Mouse (Mus musculus): ENCODE results near the gene Tab1.

Tab1 gene

GRCm38 (mm10) chr15:80170357-80170756, 37.4 kb downstream of the Tab1 start:
- DNase-seq: no peak

GRCm38 (mm10) chr15:80171286-80171685, 38.4 kb downstream of the Tab1 start:
- DNase-seq: no peak

GRCm38 (mm10) chr15:80171791-80172190, 38.9 kb downstream of the Tab1 start:
- DNase-seq: no peak

GRCm38 (mm10) chr15:80173001-80173771, 40.3 kb downstream of the Tab1 start, which contains the start of gene Mgat3:
TSS of gene Mgat3 (plus strand) at chr15:80173721.
- no peak for DNase-seq

- DNase-seq: peak; percentile 12
Measured at GRCm38 (mm10) chr15:80173781-80174597, 41.1 kb downstream of the Tab1 start.

GRCm38 (mm10) chr15:80174598-80174875, 41.6 kb downstream of the Tab1 start:
- DNase-seq: no peak

GRCm38 (mm10) chr15:80175316-80175715, 42.4 kb downstream of the Tab1 start:
- DNase-seq: no peak

GRCm38 (mm10) chr15:80175756-80176155, 42.8 kb downstream of the Tab1 start:
- no peak for DNase-seq

- DNase-seq: no peak
Measured at GRCm38 (mm10) chr15:80181561-80181960, 48.6 kb downstream of the Tab1 start.

- no peak for DNase-seq
Measured at GRCm38 (mm10) chr15:80182072-80182700, 49.3 kb downstream of the Tab1 start.

- no peak for DNase-seq
Measured at GRCm38 (mm10) chr15:80188927-80189326, 56.0 kb downstream of the Tab1 start.

GRCm38 (mm10) chr15:80190075-80190474, 57.1 kb downstream of the Tab1 start:
- DNase-seq: no peak

- DNase-seq: peak; percentile 18
Measured at GRCm38 (mm10) chr15:80191585-80192245, 58.8 kb downstream of the Tab1 start.

- peak; percentile 51 for DNase-seq
Measured at GRCm38 (mm10) chr15:80192246-80192585, 59.3 kb downstream of the Tab1 start.

GRCm38 (mm10) chr15:80192847-80193246, 59.9 kb downstream of the Tab1 start:
- DNase-seq: no peak

GRCm38 (mm10) chr15:80199556-80199955, 66.6 kb downstream of the Tab1 start:
- no peak for DNase-seq

GRCm38 (mm10) chr15:80202111-80202775, 69.3 kb downstream of the Tab1 start:
- no peak for DNase-seq

- peak; percentile 64 for DNase-seq
Measured at GRCm38 (mm10) chr15:80203406-80203805, 70.5 kb downstream of the Tab1 start.

- DNase-seq: no peak
Measured at GRCm38 (mm10) chr15:80206057-80206565, 73.2 kb downstream of the Tab1 start.

GRCm38 (mm10) chr15:80208446-80208845, 75.5 kb downstream of the Tab1 start:
- no peak for DNase-seq

Measured in thymus, postnatal 14 days (tissue).